In genomic region chr6:70982416-70982815, GRCm38 (mm10) we compare ENCODE assay signal across 25 mouse cellular contexts. TPM values are rescaled to one million over a fixed set of nuclear protein-coding genes. Genes with fewer than 3 reads are reported as not detected.
"Had no signal": no experiment of that assay in that cellular context is flagged by ENCODE, and none has a peak within 500 bp of the region (broad histone marks: within the 10 kb centered on the region; RNA-seq: fewer than 3 reads in every experiment).

No protein-coding gene starts in this region.

- H3K9me3 ChIP-seq: limb, embryonic 10.5 days; limb, embryonic 13.5 days; liver, embryonic 13.5 days; megakaryocyte, embryonic 14.5 days; midbrain, embryonic 10.5 days; midbrain, embryonic 13.5 days; neural tube, embryonic 13.5 days; stomach, embryonic 15.5 days had no signal

- H3K27ac ChIP-seq: hindbrain, postnatal 0 days; layer of hippocampus, adult 2 months; limb, embryonic 10.5 days; limb, embryonic 13.5 days; liver, embryonic 13.5 days; midbrain, embryonic 10.5 days; midbrain, embryonic 13.5 days; neural tube, embryonic 13.5 days; stomach, embryonic 15.5 days had no signal

- H3K9ac ChIP-seq: limb, embryonic 13.5 days; liver, embryonic 13.5 days; lung, embryonic 14.5 days; midbrain, embryonic 13.5 days; neural tube, embryonic 13.5 days; stomach, embryonic 15.5 days had no signal

- H3K27me3 ChIP-seq: limb, embryonic 13.5 days; liver, embryonic 13.5 days; midbrain, embryonic 13.5 days; neural tube, embryonic 13.5 days; stomach, embryonic 15.5 days had no signal

- DNase-seq: layer of hippocampus, adult 9-11 months; liver; liver, embryonic 13.5 days; lung, embryonic 14.5 days; retina, postnatal 1 day; right cerebral cortex, postnatal 25 days; spleen, adult 18-20 months; thymus, postnatal 25 days had no signal

- H3K4me2 ChIP-seq: limb, embryonic 13.5 days; liver, embryonic 13.5 days; lung, embryonic 14.5 days; midbrain, embryonic 13.5 days; neural tube, embryonic 13.5 days; stomach, embryonic 15.5 days had no signal

- H3K36me3 ChIP-seq: limb, embryonic 10.5 days; limb, embryonic 13.5 days; liver, embryonic 13.5 days; midbrain, embryonic 10.5 days; midbrain, embryonic 13.5 days; neural tube, embryonic 13.5 days; stomach, embryonic 15.5 days had no signal

- H3K4me3 ChIP-seq: layer of hippocampus, adult 2 months; limb, embryonic 10.5 days; limb, embryonic 13.5 days; liver, embryonic 13.5 days; megakaryocyte, embryonic 14.5 days; midbrain, embryonic 10.5 days; midbrain, embryonic 13.5 days; myocyte; neural tube, embryonic 13.5 days; stomach, embryonic 15.5 days had no signal

- ATAC-seq: hindbrain, postnatal 0 days; inflammation-experienced regulatory T-cells, adult 6 months; intestine, embryonic 16.5 days; lung, postnatal 0 days; midbrain, embryonic 13.5 days; midbrain, embryonic 16.5 days had no signal

- H3K4me1 ChIP-seq: limb, embryonic 10.5 days; liver, embryonic 13.5 days; megakaryocyte, embryonic 14.5 days; midbrain, embryonic 13.5 days; neural tube, embryonic 13.5 days; stomach, embryonic 15.5 days had no signal

RNA-seq across cellular contexts. Expression of gene Foxi3, which starts 26.1 kb away (rescaled TPM):
- polyA plus RNA-seq: hindbrain, postnatal 0 days; inflammation-experienced regulatory T-cells, adult 6 months; intestine, embryonic 16.5 days; large intestine, adult 2 months; limb, embryonic 10.5 days; liver, embryonic 13.5 days; liver, embryonic 16.5 days; lung, embryonic 14.5 days; lung, postnatal 0 days; midbrain, embryonic 13.5 days; midbrain, embryonic 16.5 days; myocyte; neural tube, embryonic 13.5 days; stomach, embryonic 15.5 days; thymus, postnatal 0 days had no signal
